Mouse (Mus musculus) heart, embryonic 15.5 days (tissue): ENCODE results near the gene Ptgir. TPM values are rescaled to one million over a fixed set of nuclear protein-coding genes. Genes with fewer than 3 reads are reported as not detected.

Experiments
- ATAC-seq: fragments of 200-750 bp; cut with Nextera tagmentation; replicated peaks from 2 replicates; pipeline ENCODE4 v1.8.0; 2017; ENCODE audit warnings: low read depth, moderate TSS enrichment; ENCODE audit not compliant: insufficient number of reproducible peaks, insufficient read depth, low FRiP score
- H3K27ac ChIP-seq: fragments of 300-500 bp; sonication (generic); 2 replicates; pipeline ENCODE4 v1.5.1; 2015; ENCODE audit warnings: mild to moderate bottlenecking, inconsistent platforms
- H3K27me3 ChIP-seq: fragments of 300-500 bp; sonication (generic); 2 replicates; pipeline ENCODE4 v1.6.1; 2015; ENCODE audit warnings: inconsistent platforms
- H3K36me3 ChIP-seq: fragments of 300-500 bp; sonication (generic); 2 replicates; pipeline ENCODE4 v1.6.1; 2015; ENCODE audit warnings: mild to moderate bottlenecking, inconsistent platforms
- H3K4me1 ChIP-seq: fragments of 300-500 bp; sonication (generic); replicated peaks from 2 replicates; pipeline ENCODE4 v1.6.1; 2015; ENCODE audit warnings: inconsistent platforms
- H3K4me2 ChIP-seq: fragments of 300-500 bp; sonication (generic); 2 replicates; pipeline ENCODE4 v1.6.1; 2015; ENCODE audit warnings: inconsistent platforms, mild to moderate bottlenecking, moderate library complexity
- H3K4me3 ChIP-seq: fragments of 300-500 bp; sonication (generic); 2 replicates; pipeline ENCODE4 v1.5.1; 2015; ENCODE audit warnings: mild to moderate bottlenecking, inconsistent platforms
- H3K9ac ChIP-seq: fragments of 300-500 bp; sonication (generic); 2 replicates; pipeline ENCODE4 v1.6.1; 2015; ENCODE audit warnings: mild to moderate bottlenecking, inconsistent platforms
- H3K9me3 ChIP-seq: fragments of 300-500 bp; sonication (generic); replicated peaks from 2 replicates; pipeline ENCODE4 v1.6.1; 2016; ENCODE audit warnings: inconsistent platforms
- WGBS: fragments of 180-500 bp; shearing (Covaris S2); methylation state at CpG from one replicate; pipeline ENCODE4 v1.1.7; 2015; ENCODE audit warnings: mixed read lengths; 5-methylcytosine and 5-hydroxymethylcytosine counted together
- polyA plus RNA-seq: library from polyadenylated mRNA; unstranded; fragments of >200 nt; fragmentation: Nextera tagmentation; extraction: Ambion mirVana; gene quantifications from 2 replicates; pipeline ENCODE4 v1.2.1, GENCODE M21; 2015

Gene Ptgir
- polyA plus RNA-seq, 1 experiment from 2014 or later: 0.86 TPM

GRCm38 (mm10) chr7:16924037-16924834 lies 17.9 kb downstream of the Ptgir start, which contains the start of gene Calm3:
Gene Calm3 (minus strand): TSS chr7:16924114.
- whole genome bisulfite sequencing: 2% methylated on average over 64 of the region's 64 CpGs
- H3K36me3 ChIP-seq: no peaks in the 10 kb centered on the region
- H3K4me3 ChIP-seq: peak within 1 kb of the TSS; percentile 89
- peak; percentile 88 for ATAC-seq
- H3K4me2 ChIP-seq: peak within 1 kb of the TSS; percentile 85
- H3K4me1 ChIP-seq: peaks cover 40% of the 10 kb centered on the region
- H3K9me3 ChIP-seq: no peaks in the 10 kb centered on the region
- peak within 1 kb of the TSS; percentile 97 for H3K27ac ChIP-seq
- H3K9ac ChIP-seq: peak within 1 kb of the TSS; percentile 98
- no peaks in the 10 kb centered on the region for H3K27me3 ChIP-seq

GRCm38 (mm10) chr7:16928341-16928740 lies 22.1 kb downstream of the Ptgir start:
- ATAC-seq: no peak
- H3K36me3 ChIP-seq: no peaks in the 10 kb centered on the region
- H3K4me3 ChIP-seq: no peak overlapping the region
- no peaks in the 10 kb centered on the region for H3K27me3 ChIP-seq
- no peak overlapping the region for H3K4me2 ChIP-seq
- H3K9ac ChIP-seq: no peak overlapping the region
- no peak overlapping the region for H3K27ac ChIP-seq
- 0 out of 2 replicates have a peak, but pooled peaks cover 5% of the 10 kb centered on the region for H3K4me1 ChIP-seq
- WGBS: 36% methylated on average over 2 of the region's 2 CpGs
- no peaks in the 10 kb centered on the region for H3K9me3 ChIP-seq

- no peak overlapping the region for H3K9ac ChIP-seq
- ATAC-seq: no peak
Observed at GRCm38 (mm10) chr7:16930850-16931249, 24.6 kb downstream of the Ptgir start.

GRCm38 (mm10) chr7:16931968-16932627 lies 25.8 kb downstream of the Ptgir start:
- H3K9ac ChIP-seq: no peak overlapping the region
- no peaks in the 10 kb centered on the region for H3K36me3 ChIP-seq
- 0 out of 2 replicates have a peak, but pooled peaks cover 2% of the 10 kb centered on the region for H3K4me1 ChIP-seq
- no peak overlapping the region for H3K4me3 ChIP-seq
- H3K4me2 ChIP-seq: no peak overlapping the region
- WGBS: 20% methylated on average over 14 of the region's 14 CpGs
- H3K9me3 ChIP-seq: no peaks in the 10 kb centered on the region
- no peaks in the 10 kb centered on the region for H3K27me3 ChIP-seq
- H3K27ac ChIP-seq: no peak overlapping the region
- ATAC-seq: peak; percentile 61

More at GRCm38 (mm10) chr7:16930850-16931249, 24.6 kb downstream of the Ptgir start:
- no peaks in the 10 kb centered on the region for H3K27me3 ChIP-seq
- no peak overlapping the region for H3K27ac ChIP-seq
- H3K4me1 ChIP-seq: 0 out of 2 replicates have a peak, but pooled peaks cover 2% of the 10 kb centered on the region
- no peak overlapping the region for H3K4me3 ChIP-seq
- WGBS: 7% methylated on average over 1 of the region's 1 CpGs
- H3K4me2 ChIP-seq: no peak overlapping the region
- no peaks in the 10 kb centered on the region for H3K36me3 ChIP-seq
- no peaks in the 10 kb centered on the region for H3K9me3 ChIP-seq

GRCm38 (mm10) chr7:16932704-16933577 lies 26.7 kb downstream of the Ptgir start:
- Histone ChIP-seq H3K9ac (no peak overlapping the region), H3K9me3 (no peaks in the 10 kb centered on the region), H3K27me3 (no peaks in the 10 kb centered on the region), H3K36me3 (no peaks in the 10 kb centered on the region), H3K4me3 (no peak overlapping the region), H3K27ac (no peak overlapping the region), H3K4me1 (0 out of 2 replicates have a peak, but pooled peaks cover 2% of the 10 kb centered on the region), H3K4me2 (no peak overlapping the region)
- no peak for ATAC-seq
- WGBS: 38% methylated on average over 14 of the region's 14 CpGs

GRCm38 (mm10) chr7:16937312-16937711 lies 31.0 kb downstream of the Ptgir start:
- H3K9ac ChIP-seq: no peak overlapping the region
- WGBS: 49% methylated on average over 4 of the region's 4 CpGs
- no peak overlapping the region for H3K4me2 ChIP-seq
- H3K27ac ChIP-seq: no peak overlapping the region
- no peaks in the 10 kb centered on the region for H3K27me3 ChIP-seq
- peaks cover 14% of the 10 kb centered on the region; the same call in 1 of the 2 replicates for H3K4me1 ChIP-seq
- H3K4me3 ChIP-seq: no peak overlapping the region
- no peak for ATAC-seq
- no peaks in the 10 kb centered on the region for H3K9me3 ChIP-seq
- H3K36me3 ChIP-seq: no peaks in the 10 kb centered on the region

- Histone ChIP-seq H3K4me2 (no peak overlapping the region), H3K9me3 (no peaks in the 10 kb centered on the region), H3K36me3 (no peaks in the 10 kb centered on the region), H3K9ac (no peak overlapping the region), H3K27me3 (no peaks in the 10 kb centered on the region), H3K4me3 (no peak overlapping the region), H3K27ac (no peak overlapping the region), H3K4me1 (peaks cover 14% of the 10 kb centered on the region; the same call in 1 of the 2 replicates)
- 67% methylated on average over 17 of the region's 17 CpGs for WGBS
- ATAC-seq: no peak
Observed at GRCm38 (mm10) chr7:16938117-16938791, 32.0 kb downstream of the Ptgir start.

- H3K4me2 ChIP-seq: no peak overlapping the region
- H3K36me3 ChIP-seq: no peaks in the 10 kb centered on the region
- ATAC-seq: no peak
- H3K9me3 ChIP-seq: no peaks in the 10 kb centered on the region
- peak overlapping the region; percentile 27 for H3K27ac ChIP-seq
- H3K9ac ChIP-seq: no peak overlapping the region
- WGBS: 26% methylated on average over 7 of the region's 7 CpGs
- H3K27me3 ChIP-seq: peaks cover 8% of the 10 kb centered on the region
- peaks cover 28% of the 10 kb centered on the region for H3K4me1 ChIP-seq
- no peak overlapping the region for H3K4me3 ChIP-seq
Observed at GRCm38 (mm10) chr7:16940292-16940691, 34.0 kb downstream of the Ptgir start.

- no peaks in the 10 kb centered on the region for H3K9me3 ChIP-seq
- H3K36me3 ChIP-seq: no peaks in the 10 kb centered on the region
- H3K4me2 ChIP-seq: no peak overlapping the region
- H3K27ac ChIP-seq: no peak overlapping the region
- ATAC-seq: no peak
- H3K9ac ChIP-seq: no peak overlapping the region
- peaks cover 30% of the 10 kb centered on the region for H3K27me3 ChIP-seq
- 61% methylated on average over 4 of the region's 4 CpGs for WGBS
- no peak overlapping the region for H3K4me3 ChIP-seq
- H3K4me1 ChIP-seq: peaks cover 52% of the 10 kb centered on the region
Observed at GRCm38 (mm10) chr7:16942861-16943260, 36.6 kb downstream of the Ptgir start.

GRCm38 (mm10) chr7:16944061-16944807 lies 37.9 kb downstream of the Ptgir start, which contains the start of gene Pnmal2:
Gene Pnmal2 (plus strand): TSS chr7:16944682.
- Histone ChIP-seq H3K4me2 (peak within 1 kb of the TSS; percentile 95), H3K4me1 (peaks cover 61% of the 10 kb centered on the region), H3K27ac (peak within 1 kb of the TSS; percentile 42; the same call in 1 of the 2 replicates), H3K4me3 (peak within 1 kb of the TSS; percentile 69), H3K9ac (peak within 1 kb of the TSS; percentile 75), H3K9me3 (no peaks in the 10 kb centered on the region), H3K36me3 (no peaks in the 10 kb centered on the region), H3K27me3 (peaks cover 39% of the 10 kb centered on the region)
- ATAC-seq: peak; percentile 83
- 18% methylated on average over 36 of the region's 36 CpGs for WGBS
